Mouse (Mus musculus): ENCODE results near the gene Far2. TPM values are rescaled to one million over a fixed set of nuclear protein-coding genes. Genes with fewer than 3 reads are reported as not detected.

Gene Far2
- 2.9 and 3.3 TPM in 2 replicates for polyA plus RNA-seq (2015; fragmentation: Nextera tagmentation; extraction: Ambion mirVana)

DNA sequence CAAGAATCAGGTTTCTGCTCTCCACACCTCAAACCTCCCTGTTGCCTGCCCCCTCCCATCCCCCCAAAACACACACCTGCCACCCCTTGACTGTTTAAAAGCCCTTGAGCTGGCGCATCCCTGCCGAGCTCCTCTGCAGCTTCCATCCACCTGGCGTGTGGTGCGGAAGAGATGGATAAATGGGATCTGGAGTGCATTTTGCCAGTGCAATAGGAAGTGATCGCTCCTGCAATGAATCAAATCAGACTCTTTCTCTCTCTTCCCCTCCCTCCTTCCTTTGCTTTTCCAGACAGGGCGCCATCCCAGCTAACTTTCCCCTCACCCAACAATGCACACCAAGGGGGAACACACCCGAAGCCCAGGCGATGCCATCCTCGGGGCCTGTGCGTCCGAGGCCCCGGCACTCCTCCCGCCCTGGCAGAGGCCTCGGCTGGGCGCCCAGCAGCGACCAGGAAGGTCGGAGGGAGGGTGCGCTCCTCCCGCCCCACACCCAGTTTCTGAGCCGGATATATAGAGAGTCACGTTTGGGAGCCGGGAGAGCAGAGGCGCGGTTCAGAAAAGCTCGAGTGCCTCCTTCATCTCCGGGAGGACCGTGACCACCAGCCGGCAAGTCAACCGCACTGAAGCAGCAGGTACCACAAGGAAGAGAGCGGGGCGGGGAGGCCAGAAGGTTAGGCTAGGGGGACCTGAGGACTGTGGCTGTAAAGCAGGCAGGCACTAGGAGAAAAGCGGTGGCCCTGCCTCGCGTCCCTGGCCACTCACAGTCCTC lies at the start of gene Far2:
Gene Far2 (plus strand): TSS at position 379 of the 769 bp plus-strand sequence.
- 2% methylated on average over 34 of the region's 34 CpGs for WGBS
- Histone ChIP-seq H3K9ac (replicated peaks; ENCODE audit: low read length) (peak within 1 kb of the TSS; percentile 60), H3K4me1 (ENCODE audit: insufficient read depth, low read length) (0 out of 2 replicates have a peak, but pooled peaks cover 3% of the 10 kb centered on the region), H3K4me3 (ENCODE audit: low read length) (peak within 1 kb of the TSS; percentile 53), H3K9me3 (ENCODE audit: low read length) (no peaks in the 10 kb centered on the region), H3K27me3 (ENCODE audit: insufficient read depth, low read length) (no peaks in the 10 kb centered on the region), H3K36me3 (ENCODE audit: insufficient read depth, low read length) (no peaks in the 10 kb centered on the region), H3K27ac (ENCODE audit: low read length) (no peak within 1 kb of the TSS), H3K4me2 (replicated peaks; ENCODE audit: low read depth, low read length) (peak within 1 kb of the TSS; percentile 89)
- peak; percentile 85 for ATAC-seq (ENCODE audit: low FRiP score, low TSS enrichment)

DNA sequence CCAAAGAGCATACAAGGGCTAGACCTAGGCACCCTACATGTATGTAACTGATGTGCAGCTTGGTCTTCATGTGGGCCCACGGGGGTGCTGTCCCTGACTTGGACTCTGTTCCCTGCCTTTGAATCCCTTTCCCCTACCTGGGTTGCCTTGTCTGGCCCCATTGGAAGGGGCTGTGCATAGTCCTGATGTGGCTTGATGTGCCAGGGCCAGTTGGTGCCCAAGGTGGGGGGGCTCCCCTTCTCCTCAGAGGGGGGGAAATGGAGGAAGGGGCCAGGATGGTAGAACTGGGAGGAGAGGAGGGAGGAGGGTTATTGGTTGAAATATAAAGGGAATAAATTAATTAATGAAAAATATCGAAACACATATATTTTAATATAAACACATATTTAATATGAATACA lies 46.6 kb upstream of the Far2 start:
- Histone ChIP-seq H3K27ac (ENCODE audit: low read length) (no peak overlapping the region), H3K4me1 (ENCODE audit: insufficient read depth, low read length) (no peaks in the 10 kb centered on the region), H3K4me3 (ENCODE audit: low read length) (no peak overlapping the region), H3K9ac (replicated peaks; ENCODE audit: low read length) (no peak overlapping the region), H3K4me2 (replicated peaks; ENCODE audit: low read depth, low read length) (no peak overlapping the region), H3K27me3 (ENCODE audit: insufficient read depth, low read length) (no peaks in the 10 kb centered on the region), H3K36me3 (ENCODE audit: insufficient read depth, low read length) (no peaks in the 10 kb centered on the region), H3K9me3 (ENCODE audit: low read length) (no peaks in the 10 kb centered on the region)
- ATAC-seq (ENCODE audit: low FRiP score, low TSS enrichment) = no peak
- 85% methylated on average over 2 of the region's 2 CpGs for WGBS

GRCm38 (mm10) chr6:148001071-148001470 lies 46.0 kb upstream of the Far2 start:
- no peak overlapping the region for H3K9ac ChIP-seq (replicated peaks; ENCODE audit: low read length)
- WGBS = 44% methylated on average over 3 of the region's 3 CpGs
- no peaks in the 10 kb centered on the region for H3K36me3 ChIP-seq (ENCODE audit: insufficient read depth, low read length)
- H3K4me3 ChIP-seq (ENCODE audit: low read length) = no peak overlapping the region
- H3K4me2 ChIP-seq (replicated peaks; ENCODE audit: low read depth, low read length) = no peak overlapping the region
- no peaks in the 10 kb centered on the region for H3K4me1 ChIP-seq (ENCODE audit: insufficient read depth, low read length)
- ATAC-seq (ENCODE audit: low FRiP score, low TSS enrichment) = peak; percentile 69; the same call in 1 of the 2 replicates
- no peaks in the 10 kb centered on the region for H3K9me3 ChIP-seq (ENCODE audit: low read length)
- no peaks in the 10 kb centered on the region for H3K27me3 ChIP-seq (ENCODE audit: insufficient read depth, low read length)
- H3K27ac ChIP-seq (ENCODE audit: low read length) = no peak overlapping the region

DNA sequence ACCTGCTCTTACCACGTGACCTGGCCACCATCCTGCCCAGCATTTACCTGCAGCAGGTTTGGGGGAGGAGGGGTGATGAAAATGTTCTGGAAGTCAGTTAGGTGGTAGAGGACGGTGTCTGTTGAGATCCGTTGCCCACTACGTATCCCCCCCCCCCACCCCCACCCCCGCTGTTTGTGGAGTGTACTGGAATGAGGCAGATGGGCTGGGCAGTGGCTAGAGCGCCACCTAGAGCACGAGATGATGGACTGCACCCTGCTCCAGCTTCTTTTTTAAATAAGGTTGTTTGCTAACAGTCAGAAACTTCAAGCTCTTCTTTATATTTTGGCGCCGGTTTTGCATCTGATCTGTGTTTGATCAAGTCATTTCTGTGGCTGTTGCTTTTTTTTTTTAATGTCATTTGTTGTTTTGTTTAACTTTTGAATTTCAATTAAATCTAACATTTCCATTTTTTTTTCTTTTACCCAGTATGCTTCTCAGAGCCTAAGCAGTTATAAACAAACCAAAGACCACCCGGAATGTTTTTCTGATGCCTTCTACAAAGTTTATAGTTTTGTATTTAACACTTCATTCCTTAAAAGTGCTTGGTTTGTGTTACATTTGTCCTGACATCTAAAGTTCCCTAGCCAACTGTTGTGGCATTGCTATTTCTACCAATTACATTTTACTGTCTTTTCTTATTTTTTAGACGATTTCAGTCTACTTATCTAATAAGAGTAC lies 40.8 kb upstream of the Far2 start:
- Histone ChIP-seq H3K9me3 (ENCODE audit: low read length) (no peaks in the 10 kb centered on the region), H3K27me3 (ENCODE audit: insufficient read depth, low read length) (no peaks in the 10 kb centered on the region), H3K4me3 (ENCODE audit: low read length) (no peak overlapping the region), H3K4me1 (ENCODE audit: insufficient read depth, low read length) (no peaks in the 10 kb centered on the region), H3K4me2 (replicated peaks; ENCODE audit: low read depth, low read length) (no peak overlapping the region), H3K9ac (replicated peaks; ENCODE audit: low read length) (no peak overlapping the region), H3K36me3 (ENCODE audit: insufficient read depth, low read length) (no peaks in the 10 kb centered on the region), H3K27ac (ENCODE audit: low read length) (no peak overlapping the region)
- no peak for ATAC-seq (ENCODE audit: low FRiP score, low TSS enrichment)
- 72% methylated on average over 11 of the region's 11 CpGs for WGBS

DNA sequence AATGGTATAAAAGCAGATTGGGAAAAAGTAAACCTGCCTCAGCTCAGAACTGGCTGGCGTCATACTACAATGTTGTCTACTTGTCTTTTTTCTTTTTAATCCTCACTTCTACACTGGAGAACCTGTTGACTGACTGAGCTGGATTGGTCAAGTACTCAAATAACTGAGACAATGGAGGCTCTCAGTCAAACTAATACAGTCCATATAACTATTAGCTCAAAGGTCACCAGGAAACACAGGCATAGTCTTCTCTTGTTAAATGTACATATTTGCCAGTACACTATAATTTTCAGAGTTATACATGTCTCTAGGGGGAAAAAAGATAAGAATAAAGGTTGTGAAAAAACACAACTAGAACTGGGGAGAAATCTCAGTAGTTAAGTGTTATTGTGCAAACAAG lies 6.3 kb upstream of the Far2 start:
- no peaks in the 10 kb centered on the region for H3K4me1 ChIP-seq (ENCODE audit: insufficient read depth, low read length)
- no peaks in the 10 kb centered on the region for H3K36me3 ChIP-seq (ENCODE audit: insufficient read depth, low read length)
- no peak for ATAC-seq (ENCODE audit: low FRiP score, low TSS enrichment)
- H3K4me2 ChIP-seq (replicated peaks; ENCODE audit: low read depth, low read length) = no peak overlapping the region
- H3K4me3 ChIP-seq (ENCODE audit: low read length) = no peak overlapping the region
- WGBS = 98% methylated on average over 1 of the region's 1 CpGs
- H3K27me3 ChIP-seq (ENCODE audit: insufficient read depth, low read length) = no peaks in the 10 kb centered on the region
- H3K9me3 ChIP-seq (ENCODE audit: low read length) = no peaks in the 10 kb centered on the region
- H3K27ac ChIP-seq (ENCODE audit: low read length) = no peak overlapping the region
- H3K9ac ChIP-seq (replicated peaks; ENCODE audit: low read length) = no peak overlapping the region

DNA sequence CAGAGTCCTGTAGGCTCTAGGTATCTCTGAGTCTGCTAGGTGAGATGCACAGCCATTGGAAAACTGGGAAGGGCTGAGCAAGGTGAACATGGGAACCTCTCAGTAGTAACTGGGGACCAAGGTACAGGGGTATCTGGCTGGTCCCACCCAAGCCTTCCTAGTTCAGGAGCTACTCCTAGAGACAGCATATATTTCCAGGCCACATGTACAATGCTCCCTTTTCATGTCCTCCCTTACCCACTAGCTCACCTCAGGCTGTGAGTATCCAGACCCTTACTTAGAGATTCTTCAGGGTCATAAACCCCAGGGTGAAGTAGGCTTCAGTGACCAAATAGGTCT lies 560 bp downstream of the Far2 start:
- Histone ChIP-seq H3K4me3 (ENCODE audit: low read length) (peak overlapping the region; percentile 53), H3K27ac (ENCODE audit: low read length) (no peak overlapping the region), H3K9me3 (ENCODE audit: low read length) (no peaks in the 10 kb centered on the region), H3K9ac (replicated peaks; ENCODE audit: low read length) (peak overlapping the region; percentile 60; the same call in 1 of the 2 replicates), H3K4me1 (ENCODE audit: insufficient read depth, low read length) (0 out of 2 replicates have a peak, but pooled peaks cover 3% of the 10 kb centered on the region), H3K4me2 (replicated peaks; ENCODE audit: low read depth, low read length) (peak overlapping the region; percentile 89), H3K27me3 (ENCODE audit: insufficient read depth, low read length) (no peaks in the 10 kb centered on the region), H3K36me3 (ENCODE audit: insufficient read depth, low read length) (no peaks in the 10 kb centered on the region)
- ATAC-seq (ENCODE audit: low FRiP score, low TSS enrichment) = peak; percentile 51

GRCm38 (mm10) chr6:148063131-148063530 lies 16.1 kb downstream of the Far2 start:
- WGBS = 81% methylated on average over 3 of the region's 3 CpGs
- no peak for ATAC-seq (ENCODE audit: low FRiP score, low TSS enrichment)
- H3K9me3 ChIP-seq (ENCODE audit: low read length) = no peaks in the 10 kb centered on the region
- H3K4me3 ChIP-seq (ENCODE audit: low read length) = no peak overlapping the region
- H3K36me3 ChIP-seq (ENCODE audit: insufficient read depth, low read length) = no peaks in the 10 kb centered on the region
- no peaks in the 10 kb centered on the region for H3K27me3 ChIP-seq (ENCODE audit: insufficient read depth, low read length)
- no peak overlapping the region for H3K27ac ChIP-seq (ENCODE audit: low read length)
- no peaks in the 10 kb centered on the region for H3K4me1 ChIP-seq (ENCODE audit: insufficient read depth, low read length)
- H3K9ac ChIP-seq (replicated peaks; ENCODE audit: low read length) = no peak overlapping the region
- H3K4me2 ChIP-seq (replicated peaks; ENCODE audit: low read depth, low read length) = no peak overlapping the region

GRCm38 (mm10) chr6:148066267-148066666 lies 19.2 kb downstream of the Far2 start:
- WGBS = 75% methylated on average over 5 of the region's 5 CpGs
- Histone ChIP-seq H3K9me3 (ENCODE audit: low read length) (no peaks in the 10 kb centered on the region), H3K4me2 (replicated peaks; ENCODE audit: low read depth, low read length) (no peak overlapping the region), H3K27me3 (ENCODE audit: insufficient read depth, low read length) (no peaks in the 10 kb centered on the region), H3K9ac (replicated peaks; ENCODE audit: low read length) (no peak overlapping the region), H3K36me3 (ENCODE audit: insufficient read depth, low read length) (no peaks in the 10 kb centered on the region), H3K27ac (ENCODE audit: low read length) (no peak overlapping the region), H3K4me3 (ENCODE audit: low read length) (no peak overlapping the region), H3K4me1 (ENCODE audit: insufficient read depth, low read length) (no peaks in the 10 kb centered on the region)
- ATAC-seq (ENCODE audit: low FRiP score, low TSS enrichment) = no peak

GRCm38 (mm10) chr6:148068786-148069185 lies 21.7 kb downstream of the Far2 start:
- ATAC-seq (ENCODE audit: low FRiP score, low TSS enrichment) = no peak
- 91% methylated on average over 4 of the region's 4 CpGs for WGBS

DNA sequence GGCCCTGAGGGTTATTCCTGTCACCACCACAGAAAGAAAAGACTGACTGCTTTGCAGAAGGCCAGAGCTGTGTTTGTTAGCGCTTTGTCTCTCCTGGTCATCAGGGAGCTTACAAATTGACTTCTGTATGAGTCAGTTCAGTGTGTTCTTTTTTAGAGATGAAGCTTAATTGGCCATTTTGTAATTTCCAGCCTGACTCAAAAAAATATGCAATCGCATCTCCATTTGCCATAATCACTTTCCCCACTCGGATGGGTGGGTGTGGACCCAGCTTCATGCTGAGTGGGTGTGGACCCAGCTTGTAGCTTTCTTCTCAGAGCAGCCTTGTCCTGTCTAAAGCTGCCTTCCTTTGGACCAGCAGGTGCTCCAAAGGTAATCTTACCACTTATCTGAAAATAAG lies 26.5 kb downstream of the Far2 start:
- H3K27me3 ChIP-seq (ENCODE audit: insufficient read depth, low read length) = no peaks in the 10 kb centered on the region
- H3K9ac ChIP-seq (replicated peaks; ENCODE audit: low read length) = no peak overlapping the region
- no peak for ATAC-seq (ENCODE audit: low FRiP score, low TSS enrichment)
- no peaks in the 10 kb centered on the region for H3K4me1 ChIP-seq (ENCODE audit: insufficient read depth, low read length)
- H3K27ac ChIP-seq (ENCODE audit: low read length) = no peak overlapping the region
- 82% methylated on average over 3 of the region's 3 CpGs for WGBS
- no peaks in the 10 kb centered on the region for H3K9me3 ChIP-seq (ENCODE audit: low read length)
- H3K4me3 ChIP-seq (ENCODE audit: low read length) = no peak overlapping the region
- H3K36me3 ChIP-seq (ENCODE audit: insufficient read depth, low read length) = no peaks in the 10 kb centered on the region
- H3K4me2 ChIP-seq (replicated peaks; ENCODE audit: low read depth, low read length) = no peak overlapping the region

More at GRCm38 (mm10) chr6:148068786-148069185, 21.7 kb downstream of the Far2 start:
- Histone ChIP-seq H3K4me3 (ENCODE audit: low read length) (no peak overlapping the region), H3K9me3 (ENCODE audit: low read length) (no peaks in the 10 kb centered on the region), H3K27ac (ENCODE audit: low read length) (no peak overlapping the region), H3K4me1 (ENCODE audit: insufficient read depth, low read length) (no peaks in the 10 kb centered on the region), H3K36me3 (ENCODE audit: insufficient read depth, low read length) (no peaks in the 10 kb centered on the region), H3K9ac (replicated peaks; ENCODE audit: low read length) (no peak overlapping the region), H3K4me2 (replicated peaks; ENCODE audit: low read depth, low read length) (no peak overlapping the region), H3K27me3 (ENCODE audit: insufficient read depth, low read length) (no peaks in the 10 kb centered on the region)

Measured in kidney, embryonic 16.5 days (tissue).